Mouse (Mus musculus): ENCODE data around the gene Nop2.
A peak's percentile ranks its signal among the peaks of the same experiment; 100 is the strongest.

Nop2 gene

DNA sequence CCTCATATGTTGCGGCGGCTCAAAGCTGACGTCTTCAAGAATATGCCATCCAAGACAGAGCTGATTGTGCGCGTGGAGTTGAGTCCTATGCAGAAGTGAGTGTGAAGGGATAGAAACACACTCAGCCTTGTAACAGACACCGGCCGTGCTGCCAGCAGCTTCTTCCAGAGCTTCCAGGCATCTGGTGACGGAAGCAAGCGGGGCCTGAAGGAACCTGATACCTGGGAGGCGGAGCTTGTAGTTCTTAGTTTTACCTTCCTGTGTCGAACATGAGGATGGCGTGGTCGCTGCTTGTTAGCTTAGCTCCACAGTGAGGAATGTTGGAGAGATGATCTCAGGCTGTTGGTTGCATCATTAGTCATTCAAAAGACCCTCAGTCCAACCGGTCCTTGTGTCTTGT, 22.3 kb upstream of the Nop2 start:
- no peak for DNase-seq (ENCODE audit: low spot score)

DNA sequence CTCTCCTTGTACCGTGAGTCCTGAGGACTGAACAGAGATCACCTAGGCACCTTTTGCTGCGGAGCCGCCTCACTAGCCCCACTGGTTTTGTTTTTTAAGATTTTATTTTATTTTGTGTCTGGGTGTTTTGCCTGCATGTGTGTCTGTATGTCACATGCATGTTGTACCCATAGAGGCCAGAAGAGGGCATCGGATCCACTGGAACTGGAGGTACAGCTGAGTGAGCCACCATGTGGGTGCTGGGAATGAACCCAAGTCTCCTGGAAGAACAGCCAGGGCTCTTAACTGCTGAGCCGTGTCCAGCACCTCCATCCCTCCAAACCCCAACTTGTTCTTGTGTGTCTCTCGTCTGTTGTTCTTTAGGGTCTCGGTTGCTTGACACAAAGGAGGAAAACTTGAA, 20.8 kb upstream of the Nop2 start:
- no peak for DNase-seq (ENCODE audit: low spot score)

DNA sequence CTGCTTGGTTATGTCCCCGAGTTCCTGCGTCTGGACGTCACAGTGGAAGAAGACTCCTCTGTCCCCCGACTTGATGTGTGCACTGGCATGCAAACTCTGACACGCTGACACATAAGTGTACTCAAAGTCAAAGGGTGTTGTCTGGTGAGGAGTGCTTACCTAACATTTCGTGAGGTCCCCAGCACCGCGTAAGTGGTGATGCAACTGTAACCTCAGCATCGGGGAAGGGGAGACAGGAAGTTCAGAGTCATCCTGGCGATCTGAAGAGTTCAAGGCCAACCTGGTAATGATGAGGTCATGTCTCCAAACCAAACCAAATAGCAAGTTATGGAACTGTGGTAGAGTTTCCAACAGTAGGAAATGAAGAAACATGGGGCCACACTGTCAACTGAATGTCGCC, 19.2 kb upstream of the Nop2 start:
- DNase-seq (ENCODE audit: low spot score) = no peak

DNA sequence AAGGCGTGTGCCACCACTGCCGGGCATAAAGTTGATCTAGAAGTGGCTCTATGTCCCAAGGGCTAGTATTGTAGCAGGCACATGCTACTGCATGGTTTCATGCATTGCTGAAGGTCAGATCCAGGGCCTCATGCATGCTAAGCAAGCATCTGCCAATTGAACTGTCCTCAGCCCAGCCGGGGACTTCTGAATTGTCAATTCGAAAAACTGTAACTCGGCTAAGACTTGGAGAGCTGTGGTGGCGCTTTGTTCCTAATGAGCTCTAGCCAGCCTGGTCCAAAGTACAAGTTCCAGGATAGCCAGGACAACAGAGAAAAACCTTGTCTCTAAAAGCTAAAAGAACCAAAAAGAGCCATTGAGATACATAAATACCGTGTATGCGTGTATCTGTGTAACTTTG, 12.3 kb upstream of the Nop2 start:
- DNase-seq (ENCODE audit: low spot score) = no peak

DNA sequence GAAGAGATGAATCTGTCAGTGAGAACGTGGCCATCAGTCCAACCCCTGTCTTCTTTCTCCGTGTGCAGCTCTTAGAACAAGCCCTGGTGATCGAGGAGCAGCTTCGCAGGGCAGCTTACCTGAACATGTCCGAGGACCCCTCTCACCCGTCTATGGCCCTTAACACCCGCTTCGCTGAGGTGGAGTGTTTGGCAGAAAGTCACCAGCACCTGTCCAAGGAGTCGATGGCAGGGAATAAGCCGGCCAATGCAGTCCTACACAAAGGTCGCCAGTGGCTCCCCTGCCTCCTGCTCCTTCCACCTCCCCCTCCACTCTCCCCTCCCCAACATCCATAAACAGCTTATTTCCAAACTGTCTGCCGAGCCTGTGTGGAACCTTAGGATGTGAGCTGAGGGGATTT, 3.0 kb upstream of the Nop2 start:
- no peak for DNase-seq (ENCODE audit: low spot score)

DNA sequence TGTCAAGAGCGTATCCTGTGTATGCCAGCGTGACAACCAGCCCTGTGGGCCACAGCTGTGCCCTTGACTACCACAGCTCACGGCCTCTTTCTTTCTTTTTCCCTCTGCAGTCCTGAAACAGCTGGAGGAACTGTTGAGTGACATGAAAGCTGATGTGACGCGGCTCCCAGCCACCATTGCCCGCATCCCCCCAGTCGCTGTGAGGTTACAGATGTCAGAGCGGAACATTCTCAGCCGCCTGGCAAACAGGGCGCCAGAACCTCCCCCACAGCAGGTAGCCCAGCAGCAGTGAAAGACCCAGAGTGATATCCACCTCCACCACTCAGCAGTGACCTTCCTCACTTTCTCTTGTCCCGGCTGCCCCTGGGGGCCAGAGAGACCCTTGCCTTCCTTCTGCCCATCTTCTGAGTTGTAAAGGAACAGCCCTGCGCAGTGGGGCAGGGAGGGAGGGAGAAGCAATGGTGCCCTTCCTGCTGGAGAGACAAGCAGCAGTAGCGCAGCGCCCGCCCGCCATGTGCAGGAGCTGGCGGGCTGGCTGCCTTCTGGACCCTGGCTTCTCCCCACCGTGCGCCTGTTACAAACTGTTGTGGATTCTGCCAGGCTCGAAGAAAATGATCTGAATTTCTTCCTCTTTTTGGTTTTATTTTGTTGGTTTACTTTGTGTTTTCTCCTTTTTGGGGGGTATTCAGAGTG, 1.9 kb upstream of the Nop2 start:
- DNase-seq (ENCODE audit: low spot score) = no peak

DNA sequence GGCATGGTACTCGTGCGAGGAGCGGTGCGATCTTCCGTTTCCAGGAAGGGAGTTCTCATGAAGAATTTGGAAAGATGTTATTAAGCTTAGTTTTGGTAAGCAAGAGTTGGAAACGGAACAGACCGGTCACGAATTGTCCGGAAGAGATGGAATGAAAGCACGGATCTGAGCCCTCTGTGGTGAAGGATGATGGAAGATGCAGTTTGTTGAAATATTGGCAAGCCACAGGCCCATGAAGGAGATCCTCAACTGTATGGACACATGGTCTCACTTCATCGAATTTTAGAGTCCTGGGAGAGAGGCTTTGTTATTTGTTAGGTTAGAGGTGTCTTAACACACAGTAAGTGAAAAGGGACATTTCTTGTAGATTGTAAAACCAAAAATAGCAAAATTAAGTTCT, 761 bp downstream of the Nop2 start:
- DNase-seq (ENCODE audit: low spot score) = no peak

DNA sequence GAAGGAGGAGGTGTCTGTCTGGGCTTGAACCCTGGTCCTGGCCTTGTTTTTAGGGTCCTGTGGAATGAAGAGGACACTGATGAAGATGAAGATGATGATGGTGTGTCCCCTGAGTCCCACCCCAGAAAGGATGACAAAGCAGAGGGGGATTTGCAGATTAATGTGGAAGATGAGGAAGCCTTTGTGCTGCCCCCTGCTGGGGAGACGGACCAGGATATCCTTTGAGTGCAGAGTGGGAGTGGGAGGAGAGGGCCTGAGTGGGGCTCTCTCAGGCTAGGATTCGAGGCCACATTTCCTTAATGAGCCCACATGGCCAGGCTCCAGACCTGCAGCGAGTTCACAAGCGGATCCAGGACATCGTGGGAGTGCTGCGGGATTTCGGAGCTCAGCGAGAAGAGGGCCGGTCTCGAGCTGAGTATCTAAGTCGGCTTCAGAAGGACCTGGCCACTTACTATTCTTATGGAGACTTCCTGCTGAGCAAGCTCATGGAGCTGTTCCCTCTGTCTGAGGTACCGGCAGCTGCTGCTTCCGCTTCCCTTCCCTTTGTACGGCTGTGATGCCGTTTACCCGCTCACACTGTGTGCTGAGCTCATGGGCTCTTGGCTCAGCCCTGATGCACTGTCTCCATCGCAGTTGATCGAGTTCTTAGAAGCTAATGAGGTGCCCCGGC, 5.4 kb downstream of the Nop2 start:
- no peak for DNase-seq (ENCODE audit: low spot score)

DNA sequence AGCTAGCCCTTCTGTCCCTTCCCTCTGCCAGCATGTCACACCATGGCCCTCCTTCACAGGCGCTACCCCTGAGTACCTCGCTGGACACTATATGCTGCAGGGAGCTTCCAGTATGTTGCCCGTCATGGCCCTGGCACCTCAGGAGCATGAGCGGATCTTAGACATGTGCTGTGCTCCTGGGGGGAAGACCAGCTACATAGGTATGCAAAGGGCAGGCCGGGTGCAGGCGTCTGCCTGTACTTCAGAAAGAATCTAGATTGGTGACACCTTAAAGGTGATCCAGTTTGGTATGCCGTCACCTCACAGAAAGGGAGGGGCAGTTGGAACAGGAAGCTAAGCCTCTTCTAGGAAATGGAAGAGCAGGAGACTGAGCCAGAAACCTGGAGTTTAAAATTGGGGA, 8.0 kb downstream of the Nop2 start:
- no peak for DNase-seq (ENCODE audit: low spot score)

DNA sequence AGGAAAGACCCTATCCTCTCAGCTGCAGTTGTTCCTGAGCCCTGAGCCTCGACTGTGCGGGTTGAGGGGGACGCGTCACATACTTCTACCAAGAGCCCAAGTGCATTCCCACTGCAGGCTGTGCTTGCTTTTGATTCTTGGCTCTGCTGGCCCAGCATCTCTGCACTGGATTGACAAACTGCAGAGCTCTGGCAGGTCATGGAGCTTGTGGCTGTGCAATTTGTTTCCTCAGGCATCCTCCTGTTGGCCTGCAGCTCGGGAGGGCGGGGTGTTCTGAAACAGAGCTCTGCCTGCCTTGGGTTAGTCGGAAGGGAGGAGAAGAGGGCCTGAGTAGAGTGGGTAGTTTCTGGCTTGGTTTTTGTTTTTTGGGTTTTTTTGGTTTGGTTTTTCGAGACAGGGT, 10.7 kb downstream of the Nop2 start:
- DNase-seq (ENCODE audit: low spot score) = no peak

DNA sequence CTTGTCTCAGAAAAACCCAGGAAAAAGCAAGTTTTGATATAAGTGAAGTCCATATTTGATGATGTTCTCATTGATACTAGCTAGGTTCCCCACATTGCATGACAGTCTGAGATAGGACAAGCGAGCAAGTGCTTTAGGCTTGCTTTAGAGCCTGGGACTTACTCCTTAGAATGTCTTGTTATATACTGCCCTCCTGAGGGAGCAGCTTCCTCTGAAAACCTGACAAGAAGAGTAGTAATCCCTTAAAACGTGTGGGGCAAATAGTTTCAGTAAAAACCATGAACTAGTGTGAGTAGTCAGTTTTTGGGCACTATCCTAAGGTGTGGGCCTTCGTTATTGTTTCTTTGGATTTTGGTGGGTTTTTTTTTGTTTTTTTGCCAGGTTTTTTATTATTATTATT, 11.4 kb downstream of the Nop2 start:
- no peak for DNase-seq (ENCODE audit: low spot score)

DNA sequence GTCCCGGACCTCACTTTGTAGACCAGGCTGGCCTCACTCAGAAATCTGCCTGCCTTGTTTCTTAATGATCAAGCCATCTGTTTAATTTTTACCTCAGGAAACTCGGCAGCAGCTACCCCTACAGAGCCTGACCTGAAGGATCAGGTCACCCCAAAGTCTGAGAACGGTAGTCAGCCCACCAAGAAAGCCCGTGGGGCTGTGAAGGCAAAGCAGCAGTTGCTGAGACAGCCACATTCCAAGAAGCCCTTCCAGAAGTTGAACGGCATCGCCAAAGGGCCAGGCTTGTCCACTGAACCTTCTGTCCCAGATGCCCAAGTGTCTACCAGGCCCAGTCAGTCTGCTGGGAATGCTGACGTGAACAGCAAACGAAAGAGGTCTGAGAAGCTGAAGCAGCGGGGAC, 12.2 kb downstream of the Nop2 start:
- DNase-seq (ENCODE audit: low spot score) = no peak

DNA sequence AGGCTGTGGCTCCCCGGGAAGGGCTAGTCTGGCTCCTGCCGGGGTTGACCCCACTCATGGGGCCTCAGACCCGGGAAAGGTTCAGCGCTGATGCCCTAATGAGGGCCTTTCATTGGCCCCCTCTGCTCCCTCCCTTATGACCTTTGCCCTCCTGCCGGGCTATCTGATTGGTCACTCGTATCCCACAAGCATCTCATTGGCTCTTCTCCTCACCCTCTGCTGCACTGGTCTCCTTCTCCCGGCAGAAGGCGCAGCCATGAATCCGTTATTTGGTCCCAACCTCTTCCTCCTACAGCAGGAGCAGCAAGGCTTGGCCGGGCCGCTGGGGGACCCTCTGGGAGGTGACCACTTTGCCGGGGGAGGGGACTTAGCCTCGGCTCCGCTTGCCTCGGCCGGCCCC, 13.3 kb downstream of the Nop2 start, which contains the start of gene Iffo1:
Iffo1 (plus strand) TSS at position 241 of the 400 bp plus-strand sequence.
- peak; percentile 96 for DNase-seq (ENCODE audit: low spot score)

DNA sequence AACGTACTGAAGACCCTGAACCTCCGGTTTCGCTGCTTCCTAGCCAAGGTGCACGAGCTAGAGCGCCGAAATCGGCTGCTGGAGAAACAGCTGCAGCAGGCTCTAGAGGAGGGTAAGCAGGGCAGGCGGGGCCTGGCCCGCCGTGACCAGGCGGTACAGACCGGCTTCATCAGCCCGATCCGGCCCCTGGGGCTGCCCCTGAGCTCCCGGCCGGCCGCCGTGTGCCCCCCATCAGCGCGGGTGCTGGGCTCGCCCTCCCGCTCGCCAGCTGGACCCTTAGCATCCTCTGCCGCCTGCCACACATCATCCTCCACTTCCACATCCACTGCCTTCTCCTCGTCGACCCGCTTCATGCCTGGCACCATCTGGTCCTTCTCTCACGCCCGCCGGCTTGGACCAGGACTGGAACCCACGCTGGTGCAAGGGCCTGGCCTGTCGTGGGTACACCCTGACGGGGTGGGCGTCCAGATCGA, 13.8 kb downstream of the Nop2 start:
- no peak for DNase-seq (ENCODE audit: low spot score)

DNA sequence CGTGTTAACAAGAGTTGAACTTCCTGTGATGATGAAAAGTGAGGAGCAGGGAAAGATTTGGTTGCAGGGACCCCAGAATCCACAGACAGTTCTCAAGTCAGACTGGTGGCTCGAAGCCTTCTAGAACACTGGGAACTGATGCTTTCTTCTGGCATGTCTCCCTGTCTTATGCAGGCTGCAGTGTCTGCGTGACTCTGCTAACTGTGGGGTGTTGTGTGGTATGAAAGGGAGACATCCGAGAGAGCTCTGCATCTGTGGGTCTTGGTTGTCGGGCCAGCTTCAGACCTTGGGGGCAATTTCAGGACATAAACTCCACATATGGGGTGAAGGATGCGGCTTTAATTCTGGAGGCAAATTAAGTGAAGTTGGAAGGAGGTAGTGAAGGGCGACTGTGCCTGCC, 14.4 kb downstream of the Nop2 start:
- DNase-seq (ENCODE audit: low spot score) = no peak

DNA sequence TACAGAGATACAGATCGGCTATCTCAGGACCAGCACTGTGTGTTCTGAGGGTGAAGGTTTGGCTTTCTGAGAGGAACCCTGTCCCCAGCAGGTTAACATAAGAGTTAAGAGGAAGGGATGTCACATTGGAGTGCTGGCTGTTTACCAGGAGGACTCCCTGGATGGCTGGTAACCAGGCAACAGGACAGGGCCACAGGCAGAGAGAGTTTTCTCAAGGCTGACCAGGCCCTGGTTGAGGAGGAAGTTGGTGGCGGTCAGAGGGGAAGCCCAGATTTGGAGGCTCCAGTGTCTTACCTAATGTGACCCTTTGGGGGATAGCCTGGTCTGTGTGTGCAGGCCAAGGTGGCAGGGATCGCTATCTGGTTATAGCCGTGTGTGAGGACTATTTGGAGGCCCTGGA, 15.1 kb downstream of the Nop2 start:
- no peak for DNase-seq (ENCODE audit: low spot score)

DNA sequence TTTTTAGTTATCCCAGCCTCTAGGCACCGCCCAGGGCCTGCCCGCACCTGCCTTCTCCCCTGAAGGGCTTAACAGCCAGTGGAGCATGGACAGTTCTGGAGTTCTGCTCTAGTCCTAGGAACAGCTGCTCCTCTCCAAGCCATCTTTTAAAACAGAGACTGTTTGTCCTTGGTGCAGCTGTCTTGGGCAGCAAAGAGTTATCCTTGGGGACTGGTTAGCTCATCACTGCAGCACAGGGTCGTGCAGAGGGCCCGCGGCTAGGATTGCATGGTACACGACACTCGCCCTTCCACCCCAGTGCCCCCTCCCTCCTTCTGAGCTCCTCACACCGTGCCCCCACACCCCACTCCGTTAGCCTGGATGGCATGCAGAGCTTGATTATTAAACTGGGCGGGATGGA, 15.6 kb downstream of the Nop2 start:
- DNase-seq (ENCODE audit: low spot score) = no peak

DNA sequence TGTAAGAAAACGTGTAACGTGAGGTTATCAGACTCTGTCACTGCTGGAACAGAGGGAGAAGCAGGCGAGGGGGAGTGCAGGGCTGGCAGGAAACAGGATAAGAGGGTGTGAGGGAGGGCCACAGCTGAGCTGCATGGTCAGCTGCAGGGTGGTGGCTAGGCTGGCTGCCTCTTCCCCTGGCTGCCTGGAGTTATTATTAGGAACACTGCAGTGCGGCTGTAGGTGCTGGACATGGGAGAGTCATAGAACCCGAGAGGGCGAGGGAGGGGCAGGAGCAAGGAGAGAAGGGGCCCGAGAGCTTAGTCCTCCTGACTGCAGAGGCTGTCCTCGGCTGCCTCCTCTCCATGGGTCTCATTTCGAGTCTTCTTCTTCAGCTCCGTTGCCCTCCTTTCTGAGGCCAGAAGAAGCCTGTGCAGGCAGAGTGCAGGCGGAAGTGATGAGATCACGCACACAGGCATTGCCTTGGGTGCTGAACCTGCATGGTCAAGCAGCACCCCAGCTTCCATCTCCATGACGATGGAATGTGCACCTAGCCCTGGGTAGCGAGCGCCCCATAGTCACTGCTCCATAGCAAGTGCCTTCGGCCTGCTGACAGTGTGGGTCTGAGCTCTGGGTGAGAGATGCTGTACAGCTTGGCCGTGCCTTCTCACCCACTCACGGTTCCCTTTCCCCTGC, 16.7 kb downstream of the Nop2 start:
- DNase-seq (ENCODE audit: low spot score) = no peak

DNA sequence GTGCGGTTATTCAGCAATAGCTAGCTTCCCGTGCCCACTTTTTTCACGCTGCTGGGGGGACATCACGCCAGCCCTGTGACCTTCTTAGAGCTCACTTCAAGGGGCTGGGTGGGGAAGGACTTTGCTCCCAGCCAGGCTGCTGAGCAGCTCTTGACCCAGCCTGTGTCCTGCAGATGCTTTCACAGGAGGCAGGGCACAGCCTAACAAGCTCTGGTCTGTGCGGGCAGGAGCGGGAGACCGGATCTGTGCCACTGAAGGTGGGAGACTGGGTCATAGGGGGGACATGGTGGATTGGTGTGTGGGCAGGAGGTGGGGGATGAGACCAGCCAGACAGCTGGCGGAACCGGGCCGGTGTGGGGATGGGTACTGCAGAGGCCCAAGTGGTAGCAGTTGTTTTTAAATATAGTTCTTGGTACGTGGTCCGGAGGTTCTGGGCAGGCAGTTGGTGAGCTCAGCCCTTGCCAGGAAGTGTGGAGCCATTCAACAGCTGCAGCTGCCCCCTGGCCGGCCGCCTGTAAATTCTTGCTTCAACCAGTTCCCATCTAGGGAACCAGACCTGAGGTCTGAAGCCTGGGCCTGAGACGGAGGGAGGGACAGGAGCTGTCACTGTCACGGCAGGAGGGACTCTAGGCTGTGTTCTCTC, 17.3 kb downstream of the Nop2 start:
- DNase-seq (ENCODE audit: low spot score) = no peak

DNA sequence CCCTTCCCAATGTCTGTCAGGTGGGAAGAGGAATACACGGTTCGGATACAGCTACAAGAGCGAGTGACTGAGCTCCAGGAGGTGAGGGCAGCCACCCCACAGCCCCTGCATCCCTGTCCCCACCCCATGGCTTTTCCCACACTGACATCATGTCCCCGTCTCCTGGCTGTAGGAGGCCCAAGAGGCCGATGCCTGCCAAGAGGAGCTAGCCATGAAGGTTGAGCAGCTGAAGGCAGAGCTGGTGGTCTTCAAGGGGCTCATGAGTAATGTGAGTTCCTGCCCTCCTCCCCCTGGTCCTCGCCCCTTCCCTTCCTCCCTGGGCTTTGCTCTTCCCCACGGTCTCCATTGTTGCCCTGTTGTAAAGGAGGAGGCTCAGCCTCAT, 17.9 kb downstream of the Nop2 start:
- DNase-seq (ENCODE audit: low spot score) = no peak

DNA sequence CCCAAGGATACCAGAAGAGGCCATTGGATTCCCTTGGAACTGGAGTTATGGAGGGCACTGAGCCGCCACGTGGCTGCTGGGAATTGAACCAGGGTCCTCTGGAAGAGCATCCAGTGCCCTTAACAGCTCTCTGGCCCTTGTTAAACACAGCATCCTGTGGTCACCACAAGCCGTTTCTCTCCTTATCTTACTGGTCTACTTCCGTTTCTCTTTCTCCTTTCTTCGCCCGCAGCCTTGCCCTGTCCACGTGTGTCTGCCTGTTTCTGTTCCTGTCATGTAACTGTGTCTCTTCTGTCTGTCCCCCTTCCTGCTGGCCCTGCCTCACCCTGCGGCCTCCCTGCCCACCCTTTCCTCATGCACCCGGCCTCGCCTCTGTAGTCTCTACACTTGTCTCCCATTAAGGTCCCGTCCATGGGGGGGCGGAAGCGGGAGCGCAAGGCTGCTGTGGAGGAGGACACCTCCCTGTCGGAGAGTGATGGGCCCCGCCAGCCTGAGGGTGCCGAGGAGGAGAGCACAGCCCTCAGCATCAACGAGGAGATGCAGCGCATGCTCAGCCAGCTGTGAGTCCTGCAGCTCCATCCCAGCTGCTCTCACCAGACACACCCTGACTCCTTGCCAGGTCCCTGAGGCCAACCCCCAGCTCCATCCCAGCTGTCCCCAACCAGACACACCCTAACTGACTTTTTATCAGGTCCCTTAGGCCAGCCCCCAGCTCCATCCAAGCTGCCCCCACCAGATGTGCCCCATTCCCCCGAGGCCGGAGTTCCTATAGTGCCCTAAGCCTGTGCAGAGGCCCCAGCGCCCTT, 20.7 kb downstream of the Nop2 start:
- no peak for DNase-seq (ENCODE audit: low spot score)

DNA sequence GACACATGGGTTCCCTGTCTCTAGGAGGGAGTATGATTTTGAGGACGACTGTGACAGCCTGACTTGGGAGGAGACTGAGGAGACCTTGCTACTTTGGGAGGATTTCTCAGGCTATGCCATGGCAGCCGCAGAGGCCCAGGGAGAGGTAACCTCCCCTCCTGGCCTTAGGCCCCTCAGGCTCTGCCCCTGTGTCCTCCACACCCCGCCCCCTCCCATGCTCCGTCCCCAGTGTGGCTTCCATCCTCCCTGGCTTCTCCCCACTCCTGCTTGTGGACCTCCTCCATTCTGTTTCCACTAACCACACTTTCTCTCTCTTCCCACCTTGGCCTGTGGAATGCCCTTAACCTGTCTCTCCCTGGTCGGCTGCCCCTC, 21.3 kb downstream of the Nop2 start:
- no peak for DNase-seq (ENCODE audit: low spot score)

All from yolk sac, embryonic 10.5 days (tissue).